Comparison of ENCODE assay signal across 9 mouse cellular contexts in genomic region chr6:12748454-12748786, GRCm38 (mm10). TPM values are rescaled to one million over a fixed set of nuclear protein-coding genes. Genes with fewer than 3 reads are reported as not detected.
DNase-seq lines count a peak whose midpoint lies in the region; ATAC-seq and TF ChIP-seq lines count a peak whose summit lies in the region.
"Had no signal": no experiment of that assay in that cellular context is flagged by ENCODE, and none has a peak within 500 bp of the region (broad histone marks: within the 10 kb centered on the region; RNA-seq: fewer than 3 reads in every experiment).

No protein-coding gene starts in this region.

- peak; percentile 51 for DNase-seq in embryo, embryonic 10 days (ENCODE audit: low spot score)
- DNase-seq in embryo, embryonic 9.5 days (ENCODE audit: extremely low spot score), result no peak
- DNase-seq in spleen, adult 2 months (ENCODE audit: low read depth in 1 of 2, low spot score in 2 of 2), result no peak
- DNase-seq in spleen, postnatal 36 days (ENCODE audit: low spot score in 2 of 2), result no peak
- no peak for DNase-seq in frontal cortex, postnatal 25 days (ENCODE audit: low spot score in 2 of 2)
- no peak for DNase-seq in right cerebral cortex, postnatal 25 days

- no peaks in the 10 kb centered on the region for H3K4me1 ChIP-seq in spleen, adult 2 months (ENCODE audit: control insufficient read depth, insufficient read depth, insufficient read length)
- no peaks in the 10 kb centered on the region; the same call in 1 of the 2 replicates for H3K4me1 ChIP-seq in intestine, embryonic 16.5 days (ENCODE audit: control insufficient read depth, insufficient read depth, low read length)
- H3K4me1 ChIP-seq in neural tube, embryonic 13.5 days (replicated peaks), result peaks cover 18% of the 10 kb centered on the region

- WGBS in spleen, adult 2 months, result 4% methylated on average over 6 of the region's 6 CpGs
- WGBS in intestine, embryonic 16.5 days, result 1% methylated on average over 6 of the region's 6 CpGs
- WGBS in neural tube, embryonic 13.5 days, result under 1% methylated on average over 6 of the region's 6 CpGs

- no peak for TF ChIP-seq POLR2A in spleen, adult 2 months (IDR thresholded peaks at IDR 0.05; ENCODE audit: low read depth, low read length)

- peaks cover 9% of the 10 kb centered on the region for H3K27me3 ChIP-seq in spleen, adult 2 months (ENCODE audit: control insufficient read depth, insufficient read depth, low read length)
- H3K27me3 ChIP-seq in intestine, embryonic 16.5 days (replicated peaks; ENCODE audit: control insufficient read depth, insufficient read depth, low read length), result no peaks in the 10 kb centered on the region
- H3K27me3 ChIP-seq in neural tube, embryonic 13.5 days, result no peaks in the 10 kb centered on the region
- H3K27me3 ChIP-seq: CH12.LX had no signal

- H3K4me3 ChIP-seq in spleen, adult 2 months (ENCODE audit: extremely low read depth, insufficient read depth, insufficient read length), result peak overlapping the region; percentile 18; the same call in 1 of the 2 replicates
- peak overlapping the region; percentile 67 for H3K4me3 ChIP-seq in intestine, embryonic 16.5 days (ENCODE audit: low read length)
- peak overlapping the region; percentile 69 for H3K4me3 ChIP-seq in neural tube, embryonic 13.5 days

- peak overlapping the region; percentile 72 for H3K9ac ChIP-seq in intestine, embryonic 16.5 days (ENCODE audit: low read depth, low read length)
- peak overlapping the region; percentile 96 for H3K9ac ChIP-seq in neural tube, embryonic 13.5 days

- no peak overlapping the region for H3K27ac ChIP-seq in spleen, adult 2 months (ENCODE audit: insufficient read depth, low read length)
- H3K27ac ChIP-seq in intestine, embryonic 16.5 days (ENCODE audit: low read length), result peak overlapping the region; percentile 47; the same call in 1 of the 2 replicates
- H3K27ac ChIP-seq in neural tube, embryonic 13.5 days (replicated peaks), result peak overlapping the region; percentile 99

- no peak for TF ChIP-seq CTCF in spleen, adult 2 months (IDR thresholded peaks at IDR 0.05; ENCODE audit: extremely low read depth, insufficient read depth, insufficient read length, insufficient replicate concordance)

- no peaks in the 10 kb centered on the region for H3K36me3 ChIP-seq in spleen, adult 2 months (ENCODE audit: control insufficient read depth, insufficient read depth, low read length)
- H3K36me3 ChIP-seq in intestine, embryonic 16.5 days (ENCODE audit: control insufficient read depth, insufficient read depth, low read length), result no peaks in the 10 kb centered on the region
- H3K36me3 ChIP-seq in neural tube, embryonic 13.5 days, result no peaks in the 10 kb centered on the region

- H3K9me3 ChIP-seq in intestine, embryonic 16.5 days (ENCODE audit: control insufficient read depth, low read length), result no peaks in the 10 kb centered on the region
- no peaks in the 10 kb centered on the region for H3K9me3 ChIP-seq in neural tube, embryonic 13.5 days

- peak overlapping the region; percentile 79 for H3K4me2 ChIP-seq in intestine, embryonic 16.5 days (ENCODE audit: low read depth, low read length)
- peak overlapping the region; percentile 65 for H3K4me2 ChIP-seq in neural tube, embryonic 13.5 days

- peak; percentile 67; the same call in 1 of the 2 replicates for ATAC-seq in intestine, embryonic 16.5 days
- peak; percentile 34 for ATAC-seq in neural tube, embryonic 13.5 days (ENCODE audit: low read depth)

RNA-seq across cellular contexts. Expression of gene Thsd7a, which starts 0.8 kb away (rescaled TPM):
- polyA plus RNA-seq in spleen, adult 2 months (2012; rRNA removed), result 0.43 and 0.79 TPM in 2 replicates
- 2.6 and 3.0 TPM in 2 replicates for polyA plus RNA-seq in intestine, embryonic 16.5 days (2015; fragmentation: Nextera tagmentation; extraction: Ambion mirVana)
- polyA plus RNA-seq in neural tube, embryonic 13.5 days (2015; fragmentation: Nextera tagmentation; extraction: Ambion mirVana), result 57.9 and 60.5 TPM in 2 replicates

Comparison
In these comparisons a context has a peak if more than half of its experiments do, and no peak if none do; other contexts are left out.
1. H3K4me3 ChIP-seq: peak in every context shown above with its lines; median percentile 69 in neural tube, embryonic 13.5 days; 67 in intestine, embryonic 16.5 days; 18 in spleen, adult 2 months.
2. RNA of gene Thsd7a, which starts 0.8 kb away (polyA plus RNA-seq): 57.9 to 60.5 TPM in neural tube, embryonic 13.5 days; 2.6 to 3.0 TPM in intestine, embryonic 16.5 days and 0.43 to 0.79 TPM in spleen, adult 2 months; every median in the first group is over 10 times any median in the second.